Mouse (Mus musculus) small intestine, adult 2 months (tissue): Measurements from ENCODE around the gene Hadh.

Experiments used
- CTCF ChIP-seq: fragments of 200-500 bp; IDR thresholded peaks from 2 replicates; pipeline ENCODE4 v1.5.1; 2012; ENCODE audit warnings: low read depth, mild to moderate bottlenecking, control low read depth, inconsistent platforms, low read length, moderate library complexity, mixed read lengths; ENCODE audit not compliant: insufficient replicate concordance, insufficient read length; ENCODE audit errors: extremely low read depth
- POLR2A ChIP-seq: fragments of 200-500 bp; IDR thresholded peaks from 2 replicates; pipeline ENCODE4 v1.6.1; 2012; ENCODE audit warnings: low read depth, mild to moderate bottlenecking, control low read depth, inconsistent platforms, low read length, moderate library complexity

- TF ChIP-seq POLR2A (no peak), CTCF (no peak)
Measured at GRCm38 (mm10) chr3:131207846-131208245, 64.1 kb downstream of the Hadh start.
